Mouse (Mus musculus) limb, embryonic 14.5 days (tissue): ENCODE data around the gene Osbpl9. TPM values are rescaled to one million over a fixed set of nuclear protein-coding genes. Genes with fewer than 3 reads are reported as not detected.

Source experiments
- ATAC-seq: fragments of 200-750 bp; cut with Nextera tagmentation; 2 replicates; pipeline ENCODE4 v1.8.0; 2017; ENCODE audit warnings: low read depth, moderate number of reproducible peaks, moderate TSS enrichment; ENCODE audit not compliant: low FRiP score
- DNase-seq: peaks from one replicate; pipeline ENCODE4 v3.0.0-alpha.2; 2015; ENCODE audit warnings: low spot score
- H3K27ac ChIP-seq: fragments of 300-500 bp; sonication (generic); replicated peaks from 2 replicates; pipeline ENCODE4 v1.5.1; 2014; ENCODE audit warnings: low read depth, mild to moderate bottlenecking, low read length, moderate library complexity, mixed read lengths
- H3K27me3 ChIP-seq: fragments of 300-500 bp; sonication (generic); 2 replicates; pipeline ENCODE4 v1.6.1; 2014; ENCODE audit warnings: low read length, mixed read lengths; ENCODE audit not compliant: control insufficient read depth, insufficient read depth
- H3K36me3 ChIP-seq: fragments of 300-500 bp; sonication (generic); 2 replicates; pipeline ENCODE4 v1.6.1; 2014; ENCODE audit warnings: mild to moderate bottlenecking, low read length, moderate library complexity, mixed read lengths; ENCODE audit not compliant: control insufficient read depth, insufficient read depth
- H3K4me1 ChIP-seq: fragments of 300-500 bp; sonication (generic); 2 replicates; pipeline ENCODE4 v1.6.1; 2014; ENCODE audit warnings: antibody characterized with exemption, low read length, mixed read lengths; ENCODE audit not compliant: control insufficient read depth, insufficient read depth
- H3K4me2 ChIP-seq: fragments of 300-500 bp; sonication (generic); replicated peaks from 2 replicates; pipeline ENCODE4 v1.6.1; 2014; ENCODE audit warnings: low read depth, mild to moderate bottlenecking, low read length, moderate library complexity; ENCODE audit not compliant: severe bottlenecking
- H3K4me3 ChIP-seq: fragments of 300-500 bp; sonication (generic); replicated peaks from 2 replicates; pipeline ENCODE4 v1.5.1; 2014; ENCODE audit warnings: low read length
- H3K9ac ChIP-seq: fragments of 300-500 bp; sonication (generic); 2 replicates; pipeline ENCODE4 v1.6.1; 2014; ENCODE audit warnings: mild to moderate bottlenecking, low read depth, low read length, moderate library complexity; ENCODE audit not compliant: severe bottlenecking
- H3K9me3 ChIP-seq: fragments of 300-500 bp; sonication (generic); 2 replicates; pipeline ENCODE4 v1.6.1; 2016; ENCODE audit warnings: low read length; ENCODE audit not compliant: control insufficient read depth
- POLR2A ChIP-seq: fragments of 200-500 bp; IDR thresholded peaks from 2 replicates; pipeline ENCODE4 v1.8.0; 2012; ENCODE audit warnings: inconsistent platforms, mild to moderate bottlenecking, moderate library complexity, borderline replicate concordance; ENCODE audit not compliant: insufficient read depth, insufficient read length; ENCODE audit errors: extremely low read depth
- WGBS: fragments of 180-500 bp; shearing (Covaris S2); extraction: QIAGEN DNeasy Blood & Tissue Kit; methylation state at CpG from one replicate; pipeline ENCODE4 v1.1.7; 2014; 5-methylcytosine and 5-hydroxymethylcytosine counted together
- polyA plus RNA-seq, 2 experiments: library from polyadenylated mRNA; depleted of rRNA in 1 of 2; stranded (reverse) in 1 of 2; unstranded in 1 of 2; fragments of >200 nt; fragmentation: Nextera tagmentation in 1 of 2; extraction: Ambion mirVana in 1 of 2; gene quantifications; 2 replicates each; pipeline versions ENCODE4 v1.2.1 to v1.2.3; 2012 to 2014

Gene Osbpl9
- polyA plus RNA-seq, 2 experiments: 55.6 to 57.8 TPM

- Histone ChIP-seq H3K4me3 (no peak overlapping the region), H3K9me3 (no peaks in the 10 kb centered on the region), H3K27me3 (no peaks in the 10 kb centered on the region), H3K4me2 (no peak overlapping the region), H3K36me3 (no peaks in the 10 kb centered on the region), H3K27ac (no peak overlapping the region), H3K9ac (no peak overlapping the region), H3K4me1 (no peaks in the 10 kb centered on the region)
- DNase-seq: no peak
- WGBS: 72% methylated on average over 8 of the region's 8 CpGs
- no peak for TF ChIP-seq POLR2A
- ATAC-seq: no peak
Observed at GRCm38 (mm10) chr4:109185616-109186405, 16.3 kb downstream of the Osbpl9 start.

GRCm38 (mm10) chr4:109175677-109176076, 26.4 kb downstream of the Osbpl9 start:
- ATAC-seq: no peak
- no peak overlapping the region for H3K9ac ChIP-seq

GRCm38 (mm10) chr4:109173775-109174440, 28.2 kb downstream of the Osbpl9 start:
- Histone ChIP-seq H3K36me3 (no peaks in the 10 kb centered on the region), H3K4me1 (peaks cover 11% of the 10 kb centered on the region), H3K4me2 (no peak overlapping the region), H3K9ac (no peak overlapping the region), H3K27me3 (no peaks in the 10 kb centered on the region), H3K4me3 (no peak overlapping the region), H3K27ac (peak overlapping the region; percentile 48; the same call in 1 of the 2 replicates), H3K9me3 (no peaks in the 10 kb centered on the region)
- no peak; the same call in 1 of the 2 replicates for ATAC-seq
- 45% methylated on average over 7 of the region's 7 CpGs for WGBS
- TF ChIP-seq POLR2A: no peak
- DNase-seq: no peak

More at GRCm38 (mm10) chr4:109175677-109176076, 26.4 kb downstream of the Osbpl9 start:
- Histone ChIP-seq H3K4me2 (no peak overlapping the region), H3K27ac (no peak overlapping the region), H3K27me3 (no peaks in the 10 kb centered on the region), H3K9me3 (no peaks in the 10 kb centered on the region), H3K36me3 (no peaks in the 10 kb centered on the region), H3K4me1 (peaks cover 11% of the 10 kb centered on the region), H3K4me3 (no peak overlapping the region)
- no peak for TF ChIP-seq POLR2A
- DNase-seq: no peak

DNA sequence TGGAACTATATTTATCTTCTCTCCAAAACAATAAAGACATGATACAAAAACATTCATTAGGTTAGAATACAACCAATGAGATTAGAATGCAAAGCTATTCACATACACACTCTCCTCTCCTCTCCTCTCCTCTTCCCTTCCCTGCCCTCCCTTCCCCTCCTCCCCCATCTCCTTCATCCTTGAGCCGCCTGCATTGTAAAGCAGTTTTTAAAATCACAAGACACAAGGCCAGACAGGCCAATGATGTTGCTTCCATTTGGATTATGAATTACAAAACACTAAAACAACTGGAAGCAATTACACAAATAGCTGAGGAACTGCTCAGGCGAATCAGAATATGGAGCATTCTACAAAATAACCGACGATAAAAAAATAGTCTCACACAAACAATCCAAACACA, 28.7 kb downstream of the Osbpl9 start:
- Histone ChIP-seq H3K4me3 (no peak overlapping the region), H3K9ac (no peak overlapping the region), H3K4me2 (no peak overlapping the region), H3K9me3 (no peaks in the 10 kb centered on the region), H3K36me3 (no peaks in the 10 kb centered on the region), H3K4me1 (peaks cover 11% of the 10 kb centered on the region), H3K27me3 (no peaks in the 10 kb centered on the region), H3K27ac (0 out of 2 replicates have a peak overlapping the region, but pooled peaks have one; percentile 48)
- TF ChIP-seq POLR2A: no peak
- no peak for DNase-seq
- no peak for ATAC-seq
- WGBS: 49% methylated on average over 4 of the region's 4 CpGs

- WGBS: 31% methylated on average over 12 of the region's 12 CpGs
- H3K9ac ChIP-seq: no peak overlapping the region
- no peak overlapping the region for H3K27ac ChIP-seq
- no peak overlapping the region for H3K4me3 ChIP-seq
- no peak for ATAC-seq
- no peaks in the 10 kb centered on the region for H3K4me1 ChIP-seq
- 0 out of 2 replicates have a peak, but pooled peaks cover 6% of the 10 kb centered on the region for H3K36me3 ChIP-seq
- no peak overlapping the region for H3K4me2 ChIP-seq
- TF ChIP-seq POLR2A: no peak
- peak; percentile 81 for DNase-seq
- H3K27me3 ChIP-seq: no peaks in the 10 kb centered on the region
- no peaks in the 10 kb centered on the region for H3K9me3 ChIP-seq
Observed at GRCm38 (mm10) chr4:109165521-109166173, 36.4 kb downstream of the Osbpl9 start.
